Comparison of ENCODE assay signal across 8 mouse cellular contexts in the genomic region with DNA sequence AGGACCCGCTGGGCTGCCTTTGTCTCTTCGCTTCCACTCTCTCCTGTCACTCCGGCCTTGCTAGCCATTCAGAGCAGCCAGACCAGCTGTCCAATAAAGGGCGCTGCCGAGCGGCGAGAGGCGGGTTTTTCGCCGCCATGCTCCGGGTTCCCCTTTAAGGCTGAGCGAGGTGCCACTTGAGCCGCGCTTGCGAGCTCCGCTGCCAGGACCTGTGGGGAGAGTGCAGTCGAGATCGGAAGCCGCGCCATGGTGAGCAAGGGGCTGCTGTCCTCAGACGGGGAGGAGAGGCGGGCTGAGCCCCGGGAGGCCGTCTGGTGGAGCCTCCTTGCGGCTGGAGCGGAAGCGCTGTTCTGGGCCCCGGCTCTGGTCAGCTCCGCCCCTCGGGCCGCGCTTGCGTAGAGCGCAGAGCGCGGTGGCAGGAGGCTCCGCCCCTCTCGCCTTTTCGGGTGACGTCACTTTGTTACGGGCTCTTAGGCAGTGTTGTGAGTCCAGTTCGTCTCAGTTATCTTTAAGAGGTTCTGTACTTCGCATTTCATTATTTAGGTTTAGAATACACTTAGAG. TPM values are rescaled to one million over a fixed set of nuclear protein-coding genes. Genes with fewer than 3 reads are reported as not detected.
DNase-seq lines count a peak whose midpoint lies in the region; ATAC-seq and TF ChIP-seq lines count a peak whose summit lies in the region.

A gene (plus strand): TSS at position 151 of the 562 bp plus-strand sequence.

- H3K27me3 ChIP-seq in embryonic facial prominence, embryonic 15.5 days, result no peaks in the 10 kb centered on the region
- H3K27me3 ChIP-seq in limb, embryonic 14.5 days (ENCODE audit: control insufficient read depth, insufficient read depth, low read length), result no peaks in the 10 kb centered on the region
- H3K27me3 ChIP-seq in midbrain, postnatal 0 days (ENCODE audit: insufficient read depth, low read length), result no peaks in the 10 kb centered on the region

- 0% methylated on average over 43 of the region's 43 CpGs for WGBS in bone marrow, adult 2 months
- WGBS in embryonic facial prominence, embryonic 15.5 days, result under 1% methylated on average over 43 of the region's 43 CpGs
- WGBS in limb, embryonic 14.5 days, result 2% methylated on average over 35 of the region's 43 CpGs
- WGBS in midbrain, postnatal 0 days, result under 1% methylated on average over 43 of the region's 43 CpGs

- H3K4me3 ChIP-seq in bone marrow, adult 2 months (replicated peaks; ENCODE audit: control insufficient read depth, low read depth, low read length), result peak within 1 kb of the TSS; percentile 86
- H3K4me3 ChIP-seq in embryonic facial prominence, embryonic 15.5 days (replicated peaks), result peak within 1 kb of the TSS; percentile 72
- peak within 1 kb of the TSS; percentile 69 for H3K4me3 ChIP-seq in limb, embryonic 14.5 days (replicated peaks; ENCODE audit: low read length)
- H3K4me3 ChIP-seq in midbrain, postnatal 0 days (ENCODE audit: low read depth, low read length), result peak within 1 kb of the TSS; percentile 40

- ATAC-seq in embryonic facial prominence, embryonic 15.5 days (ENCODE audit: insufficient number of reproducible peaks, low FRiP score, low TSS enrichment, low read depth), result peak; percentile 99
- peak; percentile 98 for ATAC-seq in limb, embryonic 14.5 days (ENCODE audit: low FRiP score, low read depth)
- ATAC-seq in midbrain, postnatal 0 days (ENCODE audit: low FRiP score), result peak; percentile 99

- H3K9ac ChIP-seq in embryonic facial prominence, embryonic 15.5 days, result peak within 1 kb of the TSS; percentile 80
- H3K9ac ChIP-seq in limb, embryonic 14.5 days (ENCODE audit: low read depth, low read length, severe bottlenecking), result peak within 1 kb of the TSS; percentile 85
- peak within 1 kb of the TSS; percentile 44 for H3K9ac ChIP-seq in midbrain, postnatal 0 days (replicated peaks; ENCODE audit: low read length, poor library complexity, severe bottlenecking)

- TF ChIP-seq POLR2A in bone marrow, adult 2 months (IDR thresholded peaks at IDR 0.05; ENCODE audit: borderline replicate concordance, control insufficient read depth, low read depth, low read length), result peak; percentile 83; the same call in 1 of the 2 replicates
- TF ChIP-seq POLR2A in limb, embryonic 14.5 days (IDR thresholded peaks at IDR 0.05; ENCODE audit: borderline replicate concordance, extremely low read depth, insufficient read depth, insufficient read length), result peak; percentile 89; the same call in 1 of the 2 replicates

- H3K9me3 ChIP-seq in embryonic facial prominence, embryonic 15.5 days (replicated peaks), result no peaks in the 10 kb centered on the region
- H3K9me3 ChIP-seq in limb, embryonic 14.5 days (ENCODE audit: control insufficient read depth, low read length), result peaks cover 9% of the 10 kb centered on the region; the same call in 1 of the 2 replicates
- H3K9me3 ChIP-seq in midbrain, postnatal 0 days (ENCODE audit: low read length), result 0 out of 2 replicates have a peak, but pooled peaks cover 6% of the 10 kb centered on the region

- peak; percentile 95 for DNase-seq in 416B (ENCODE audit: low read depth)
- peak; percentile 92 for DNase-seq in heart, adult 8-10 months (ENCODE audit: low spot score)
- peak; percentile 95 for DNase-seq in kidney, adult 9 months
- DNase-seq in limb, embryonic 14.5 days (ENCODE audit: low spot score), result peak; percentile 97
- peak; percentile 96 for DNase-seq in midbrain, postnatal 0 days (ENCODE audit: low spot score)
- DNase-seq in spleen, postnatal 14 days (ENCODE audit: low spot score in 2 of 2), result peak; percentile 85 to 89

- peak within 1 kb of the TSS; percentile 99 for H3K27ac ChIP-seq in bone marrow, adult 2 months (ENCODE audit: control insufficient read depth, insufficient read depth, low read depth, low read length, poor library complexity)
- H3K27ac ChIP-seq in embryonic facial prominence, embryonic 15.5 days (replicated peaks), result peak within 1 kb of the TSS; percentile 99
- H3K27ac ChIP-seq in limb, embryonic 14.5 days (replicated peaks; ENCODE audit: low read depth, low read length), result peak within 1 kb of the TSS; percentile 99
- H3K27ac ChIP-seq in midbrain, postnatal 0 days (ENCODE audit: low read depth, low read length), result peak within 1 kb of the TSS; percentile 80

- peak; percentile 50; the same call in 1 of the 2 replicates for TF ChIP-seq CTCF in bone marrow, adult 2 months (IDR thresholded peaks at IDR 0.05; ENCODE audit: control insufficient read depth, insufficient read depth, low read length)
- peak; percentile 77 for TF ChIP-seq CTCF in midbrain, postnatal 0 days (IDR thresholded peaks at IDR 0.05)

- no peaks in the 10 kb centered on the region for H3K36me3 ChIP-seq in embryonic facial prominence, embryonic 15.5 days
- no peaks in the 10 kb centered on the region for H3K36me3 ChIP-seq in limb, embryonic 14.5 days (ENCODE audit: control insufficient read depth, insufficient read depth, low read length)
- no peaks in the 10 kb centered on the region for H3K36me3 ChIP-seq in midbrain, postnatal 0 days (ENCODE audit: insufficient read depth, low read length)

- peak within 1 kb of the TSS; percentile 46 for H3K4me2 ChIP-seq in embryonic facial prominence, embryonic 15.5 days (replicated peaks)
- H3K4me2 ChIP-seq in limb, embryonic 14.5 days (replicated peaks; ENCODE audit: low read depth, low read length, severe bottlenecking), result peak within 1 kb of the TSS; percentile 56
- peak within 1 kb of the TSS; percentile 49 for H3K4me2 ChIP-seq in midbrain, postnatal 0 days (ENCODE audit: low read depth, low read length, poor library complexity, severe bottlenecking)

- no peaks in the 10 kb centered on the region for H3K4me1 ChIP-seq in bone marrow, adult 2 months (ENCODE audit: control insufficient read depth, insufficient read depth, low read length)
- H3K4me1 ChIP-seq in embryonic facial prominence, embryonic 15.5 days, result no peaks in the 10 kb centered on the region
- H3K4me1 ChIP-seq in limb, embryonic 14.5 days (ENCODE audit: control insufficient read depth, insufficient read depth, low read length), result peaks cover 2% of the 10 kb centered on the region; the same call in 1 of the 2 replicates
- peaks cover 2% of the 10 kb centered on the region; the same call in 1 of the 2 replicates for H3K4me1 ChIP-seq in midbrain, postnatal 0 days (ENCODE audit: insufficient read depth, low read length)

RNA-seq across cellular contexts. Expression of the gene that starts here (rescaled TPM):
- polyA plus RNA-seq in bone marrow, adult 2 months (2011; ENCODE audit: insufficient read depth, insufficient read length, low replicate concordance, missing spikeins), result 0.75 TPM in 1 of 2 replicates, not detected in the other
- 1.6 and 1.7 TPM in 2 replicates for polyA plus RNA-seq in embryonic facial prominence, embryonic 15.5 days (2015; fragmentation: Nextera tagmentation; extraction: Ambion mirVana)
- 1 to 10 TPM; 1.7 to 1.9 (median 1.7) TPM for total RNA-seq in heart, adult 8-10 months (2022)
- 1.9 and 2.1 TPM in 2 replicates for polyA plus RNA-seq in limb, embryonic 14.5 days (2012; rRNA removed)
- polyA plus RNA-seq in limb, embryonic 14.5 days (2014; fragmentation: Nextera tagmentation; extraction: Ambion mirVana), result 2.7 and 3.0 TPM in 2 replicates
- 6.2 and 8.2 TPM in 2 replicates for total RNA-seq in midbrain, postnatal 0 days (2014; rRNA removed)
- 1.5 and 1.8 TPM in 2 replicates for polyA plus RNA-seq in midbrain, postnatal 0 days (2015; fragmentation: Nextera tagmentation; extraction: Ambion mirVana)

Comparison
In these comparisons a context has a peak if more than half of its experiments do, and no peak if none do; other contexts are left out.
1. Peak in every context shown above with its lines: DNase-seq, ATAC-seq, H3K4me3 ChIP-seq and H3K27ac ChIP-seq.